Mouse (Mus musculus): Measurements from ENCODE around the gene Slc1a3.
"Not testable (repeated sequence)": the region's sequence is repeated elsewhere in the genome, so short reads cannot be mapped to it uniquely, and the experiment has no call there.

Slc1a3 gene

DNA sequence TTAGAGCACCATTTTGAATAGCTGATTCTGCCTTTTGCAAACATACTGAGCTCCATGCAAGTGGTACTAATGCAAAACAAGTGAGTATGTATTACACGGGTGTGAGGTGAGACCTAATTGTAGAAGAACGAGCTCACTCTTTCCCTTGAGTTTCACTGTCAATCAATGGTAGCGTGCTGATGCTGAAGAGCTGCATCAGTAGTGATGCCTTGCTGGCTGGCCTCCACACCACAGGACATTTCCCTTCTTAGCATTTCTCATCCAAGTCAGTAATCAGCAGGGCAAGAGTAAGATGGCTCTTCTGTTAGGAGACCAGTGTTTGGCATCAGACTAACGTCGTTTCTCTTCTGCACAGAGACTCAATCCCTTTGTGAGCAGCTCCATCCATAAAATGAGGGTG is 4.0 kb downstream of the Slc1a3 start:
- no peak for DNase-seq (ENCODE audit: low spot score)

DNA sequence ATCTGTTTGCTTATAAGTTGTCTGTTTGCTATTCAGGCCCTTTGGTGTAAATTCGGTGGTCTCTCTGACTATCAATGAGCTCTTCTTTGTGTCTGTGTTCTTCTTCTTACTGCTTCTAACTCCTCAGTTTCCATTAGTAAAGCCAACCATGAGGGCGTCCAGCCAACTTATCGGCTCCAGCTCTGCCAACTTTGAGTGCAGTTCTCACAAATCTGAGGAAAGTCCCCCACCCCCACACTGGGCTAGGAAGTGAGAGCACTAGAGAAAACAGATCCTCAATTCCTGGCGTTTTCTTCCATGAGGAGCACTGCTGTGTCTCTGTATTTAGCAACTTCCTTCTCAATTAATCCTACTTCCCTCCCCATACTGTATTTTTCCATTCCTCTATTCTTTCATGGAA is 4.4 kb downstream of the Slc1a3 start:
- no peak for DNase-seq (ENCODE audit: low spot score)

DNA sequence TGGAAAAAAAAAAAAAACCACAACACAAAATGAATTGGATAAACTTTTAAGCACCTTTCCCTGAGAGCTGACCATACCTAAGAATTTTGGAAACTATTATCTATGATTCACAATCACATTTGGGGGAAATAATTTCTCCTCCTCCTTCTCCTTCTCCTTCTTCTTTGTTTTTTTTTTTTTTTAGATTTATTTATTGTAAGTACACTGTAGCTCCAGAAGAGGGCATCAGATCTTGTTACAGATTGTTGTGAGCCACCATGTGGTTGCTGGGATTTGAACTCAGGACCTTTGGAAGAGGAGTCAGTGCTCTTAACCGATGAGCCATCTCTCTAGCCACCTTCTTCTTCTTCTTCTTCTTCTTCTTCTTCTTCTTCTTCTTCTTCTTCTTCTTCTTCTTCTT is 5.0 kb downstream of the Slc1a3 start:
- DNase-seq (ENCODE audit: low spot score) = not testable (repeated sequence)

DNA sequence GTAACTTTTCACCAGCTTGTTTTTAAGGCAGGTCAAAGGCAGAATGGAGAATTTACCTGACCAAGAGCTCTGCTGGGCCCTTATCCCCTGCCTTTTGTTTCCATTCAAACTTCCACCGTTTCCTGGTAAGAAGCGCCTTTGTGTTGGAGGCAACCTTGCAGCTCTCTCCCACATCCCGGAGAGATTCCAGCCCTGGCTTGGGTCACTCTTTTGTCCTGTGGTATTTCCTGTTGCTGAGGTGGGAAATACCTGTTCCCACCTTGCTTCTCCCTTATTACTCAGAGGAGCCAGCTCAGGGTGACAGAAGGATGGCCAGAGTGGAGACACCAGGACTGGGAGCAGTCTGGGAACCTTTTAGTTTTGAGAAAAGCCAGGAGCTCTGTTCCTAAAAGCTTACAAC is 12.6 kb downstream of the Slc1a3 start:
- DNase-seq (ENCODE audit: low spot score) = no peak

DNA sequence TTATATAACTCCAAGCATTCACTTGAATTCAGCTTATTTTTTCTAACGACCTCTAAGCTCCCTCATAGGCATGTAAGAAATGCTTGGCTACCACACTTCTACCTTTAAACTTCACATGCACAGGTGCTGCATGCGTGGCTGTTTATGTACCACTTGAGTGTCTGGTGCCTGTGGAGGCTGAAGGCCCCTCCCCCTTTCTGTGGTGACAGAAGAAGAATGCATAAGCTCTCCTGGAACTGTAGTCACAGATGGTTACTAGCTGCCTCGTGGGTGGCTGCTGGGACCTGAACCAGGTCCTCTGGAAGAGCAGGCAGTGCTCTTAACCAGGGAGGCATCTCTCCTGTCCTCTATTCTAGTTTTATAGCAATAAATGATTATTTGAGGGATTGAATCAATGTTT is 13.1 kb downstream of the Slc1a3 start:
- no peak for DNase-seq (ENCODE audit: low spot score)

DNA sequence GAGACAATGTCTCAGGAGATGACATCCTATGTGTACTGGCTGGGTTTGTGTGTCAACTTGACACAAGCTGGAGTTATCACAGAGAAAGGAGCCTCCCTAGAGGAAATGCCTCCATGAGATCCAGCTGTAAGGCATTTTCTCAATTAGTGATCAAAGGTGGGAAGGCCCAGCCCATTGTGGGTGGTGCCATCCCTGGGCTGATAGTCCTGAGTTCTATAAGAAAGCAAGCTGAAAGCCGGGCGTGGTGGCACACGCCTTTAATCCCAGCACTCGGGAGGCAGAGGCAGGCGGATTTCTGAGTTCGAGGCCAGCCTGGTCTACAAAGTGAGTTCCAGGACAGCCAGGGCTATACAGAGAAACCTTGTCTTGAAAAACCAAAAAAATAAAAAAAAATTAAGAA is 20.4 kb downstream of the Slc1a3 start:
- DNase-seq (ENCODE audit: low spot score) = not testable (repeated sequence)

DNA sequence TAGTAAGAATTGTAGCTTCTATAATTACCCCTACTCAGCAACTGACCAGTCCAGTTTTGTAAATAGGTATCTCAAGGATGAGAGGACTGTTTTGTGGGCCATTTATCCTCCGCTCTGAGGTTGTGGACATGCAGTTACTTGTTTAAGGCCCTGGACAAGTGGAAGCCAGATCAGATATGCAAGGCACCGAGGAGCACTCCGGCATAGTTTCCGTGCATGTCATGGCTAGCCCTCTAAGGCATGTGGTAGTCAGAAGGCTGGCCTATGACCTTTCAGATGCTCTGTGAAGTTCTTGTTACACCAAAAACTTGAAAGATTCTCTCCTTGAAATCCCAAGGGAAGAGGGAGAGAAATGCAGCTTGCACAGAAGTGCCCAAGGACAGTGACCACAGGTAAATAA is 23.7 kb downstream of the Slc1a3 start:
- no peak for DNase-seq (ENCODE audit: low spot score)

DNA sequence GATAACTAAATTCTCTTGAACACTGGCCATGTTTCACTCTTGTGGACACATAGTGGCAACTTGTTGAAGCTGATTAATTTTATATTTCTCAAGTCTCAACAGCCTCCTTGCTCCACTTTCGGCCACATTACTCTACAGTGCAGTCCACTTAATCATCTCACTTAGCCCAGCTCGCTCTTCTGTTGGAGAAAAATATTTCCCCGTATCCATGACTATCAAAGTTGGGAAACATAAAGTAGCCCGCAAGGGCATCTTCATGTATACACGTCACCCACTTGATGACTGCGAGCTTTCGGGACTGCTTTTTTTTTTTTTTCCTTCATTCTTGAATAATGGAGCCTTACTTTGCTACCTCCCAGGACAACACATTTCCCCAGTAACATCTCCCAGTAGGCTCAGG is 25.1 kb downstream of the Slc1a3 start:
- DNase-seq (ENCODE audit: low spot score) = no peak

DNA sequence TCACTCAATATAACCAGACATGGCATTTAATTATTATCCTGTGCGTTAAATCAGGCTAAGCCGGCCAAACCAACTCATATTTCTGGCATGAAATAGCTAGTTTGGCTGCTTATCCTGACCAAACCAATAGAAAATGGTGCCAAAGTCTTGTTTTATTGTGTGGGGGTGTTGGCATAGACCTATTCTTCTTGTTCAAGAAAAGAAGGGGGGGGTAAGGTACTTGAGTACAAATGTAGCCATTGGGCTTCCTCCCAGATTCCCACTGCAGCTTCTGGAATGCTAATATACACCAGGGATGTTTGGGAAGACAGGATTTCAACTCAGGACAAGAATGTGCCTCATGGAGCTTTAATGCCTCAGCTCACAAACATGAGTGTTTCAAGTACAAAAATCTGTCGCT is 26.3 kb downstream of the Slc1a3 start:
- DNase-seq (ENCODE audit: low spot score) = no peak

DNA sequence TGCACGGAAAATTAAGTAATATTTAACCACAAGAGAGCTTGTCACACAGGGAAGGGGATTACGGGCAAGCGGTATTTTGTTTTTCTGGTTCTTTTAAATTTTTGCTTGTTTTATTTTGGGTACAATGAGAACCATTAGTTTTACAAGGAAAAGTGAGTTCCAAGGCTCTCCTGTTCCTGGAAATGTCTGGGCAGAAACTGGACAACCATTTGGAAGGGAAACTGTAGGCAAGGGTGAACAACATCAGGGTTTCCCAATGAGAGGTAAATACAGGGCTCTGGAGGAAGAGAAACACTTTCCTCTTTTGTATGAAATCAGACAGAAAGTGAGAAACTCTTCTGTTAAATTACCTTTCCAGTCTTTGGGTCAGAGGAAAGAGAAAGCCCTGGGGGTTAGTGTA is 27.7 kb downstream of the Slc1a3 start:
- DNase-seq (ENCODE audit: low spot score) = no peak

DNA sequence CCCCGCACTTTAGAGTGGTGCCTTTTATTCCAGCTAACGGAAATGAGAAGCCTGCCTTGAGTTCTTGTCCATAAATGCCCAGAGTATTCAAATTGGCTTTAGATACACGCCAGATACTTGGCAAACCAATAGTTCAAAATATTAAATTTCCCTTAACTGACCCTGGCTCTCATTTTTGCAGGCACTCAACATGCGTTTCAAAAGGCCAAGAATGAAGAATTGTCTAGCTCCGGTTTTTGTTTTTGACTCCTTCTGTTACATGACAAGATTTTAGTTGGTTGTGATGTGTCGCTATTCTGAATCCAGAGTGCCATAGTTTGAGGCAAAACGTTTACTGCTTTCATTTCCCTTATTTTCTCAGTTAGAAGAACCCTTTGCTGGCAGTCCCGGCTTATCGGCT is 28.1 kb downstream of the Slc1a3 start:
- no peak for DNase-seq (ENCODE audit: low spot score)

DNA sequence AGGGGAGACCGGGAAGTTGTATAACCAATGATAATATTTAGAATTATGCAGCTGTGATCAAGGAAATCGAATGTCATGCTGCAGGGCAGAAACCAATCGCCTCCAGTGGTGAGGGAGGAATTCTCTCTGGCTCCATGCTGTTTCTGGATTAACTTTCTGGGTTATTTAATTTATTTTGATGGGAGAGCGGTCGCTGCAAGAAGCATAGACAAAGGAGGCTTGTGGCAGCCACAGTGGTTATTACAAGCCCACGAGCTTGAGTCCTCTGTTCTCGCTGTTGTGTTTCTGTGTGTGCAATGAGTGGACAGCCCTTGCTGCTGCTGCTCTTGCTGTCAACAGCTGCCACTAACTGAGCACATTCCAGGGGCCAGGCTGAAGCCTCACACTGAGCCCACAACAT is 28.6 kb downstream of the Slc1a3 start:
- DNase-seq (ENCODE audit: low spot score) = no peak

DNA sequence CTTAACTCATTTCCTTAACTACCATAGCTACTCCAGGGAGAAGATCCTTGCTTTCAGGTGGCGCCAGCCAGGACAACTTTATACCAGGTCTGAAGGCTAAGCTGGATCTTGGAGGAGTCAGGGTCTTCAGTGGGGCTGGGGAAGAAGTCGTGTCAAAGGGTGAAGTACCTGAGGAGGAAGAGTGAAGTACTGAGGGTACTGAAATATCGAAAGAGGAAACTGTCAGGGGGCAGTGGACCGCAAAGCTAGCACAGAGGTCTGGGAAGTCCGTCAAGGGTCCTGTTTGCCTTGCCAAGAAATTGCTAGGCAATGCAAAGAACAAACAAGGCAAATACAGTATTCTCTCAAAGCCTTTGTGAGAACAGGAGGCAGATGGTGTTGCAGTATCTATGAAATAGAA is 29.6 kb downstream of the Slc1a3 start:
- DNase-seq (ENCODE audit: low spot score) = no peak

DNA sequence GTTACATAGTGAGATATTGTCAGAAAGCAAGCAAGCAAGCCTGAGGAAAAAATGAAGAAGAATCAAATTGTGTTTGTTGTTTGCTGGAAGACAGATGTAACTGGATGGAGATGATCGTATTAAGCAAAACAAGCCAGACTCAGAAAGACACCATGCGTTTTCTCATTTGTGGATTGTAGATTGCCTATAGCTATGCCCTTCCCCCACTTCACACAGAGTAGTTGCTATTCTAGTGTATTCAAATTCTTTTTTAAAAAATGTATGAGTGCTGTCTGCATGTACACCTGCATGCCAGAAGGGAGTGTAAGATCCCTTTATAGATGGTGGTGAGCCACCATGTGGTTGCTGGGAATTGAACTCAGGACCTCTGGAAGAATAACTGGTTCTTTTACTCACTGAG is 33.6 kb downstream of the Slc1a3 start:
- DNase-seq (ENCODE audit: low spot score) = no peak

DNA sequence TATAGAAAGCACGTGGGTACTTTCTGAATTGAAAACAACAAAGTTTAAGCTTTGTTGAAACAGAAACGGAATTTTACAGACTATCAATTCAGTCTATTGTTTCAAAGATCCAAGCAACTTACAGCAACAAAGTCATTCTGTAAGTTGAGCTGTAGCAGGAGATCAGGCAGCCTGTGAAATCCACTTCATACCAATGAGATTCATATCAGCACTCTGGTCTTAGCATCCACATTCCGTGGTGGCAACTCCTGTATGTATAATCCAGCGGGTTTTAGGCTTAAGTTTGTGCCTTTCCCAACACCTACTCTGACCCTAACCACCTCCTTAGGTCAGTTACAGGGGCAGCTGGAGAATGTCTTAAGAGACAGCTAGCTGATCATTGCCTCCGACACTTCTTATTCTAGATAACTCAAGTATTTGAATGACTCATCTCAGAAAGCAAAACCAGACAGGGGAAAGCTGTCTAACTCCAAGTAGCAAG is 34.3 kb downstream of the Slc1a3 start:
- no peak for DNase-seq (ENCODE audit: low spot score)

DNA sequence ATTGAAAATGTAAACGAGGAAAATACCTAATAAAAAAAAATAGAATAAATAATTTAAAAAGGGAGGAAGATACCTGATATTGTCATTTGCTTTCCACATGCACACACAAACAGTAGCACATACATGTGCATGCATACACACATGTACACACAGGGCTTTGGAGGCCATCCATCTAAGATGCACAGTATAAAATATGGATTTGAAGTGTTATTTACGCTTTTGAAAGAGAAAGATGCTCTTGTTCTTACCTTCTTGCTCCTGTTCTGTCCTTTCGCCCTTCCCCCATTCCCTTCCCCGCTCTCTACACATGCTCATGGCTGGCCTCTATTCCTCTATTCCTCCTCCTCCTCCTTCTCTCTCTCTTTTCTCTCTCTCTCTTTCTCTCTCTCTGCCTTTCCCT is 34.9 kb downstream of the Slc1a3 start:
- DNase-seq (ENCODE audit: low spot score) = no peak

DNA sequence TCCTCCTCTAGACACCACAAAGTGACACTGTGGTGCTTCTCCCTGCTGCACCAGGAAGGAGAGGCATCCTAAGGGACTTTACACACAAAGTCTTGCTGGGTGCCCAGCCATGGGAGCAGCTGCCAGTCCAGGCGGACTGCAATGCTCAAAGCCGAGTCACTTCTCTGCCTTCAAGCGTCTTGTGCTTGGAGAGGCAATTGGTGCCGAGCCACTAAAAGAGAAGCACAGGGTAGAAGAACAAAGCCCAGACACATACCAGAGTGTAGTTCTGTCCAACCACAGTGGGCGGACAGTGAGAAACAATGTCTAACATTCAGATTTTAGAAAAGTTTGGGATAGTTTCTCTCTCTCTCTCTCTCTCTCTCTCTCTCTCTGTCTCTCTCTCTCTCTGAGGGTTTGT is 38.0 kb downstream of the Slc1a3 start:
- no peak for DNase-seq (ENCODE audit: low spot score)

DNA sequence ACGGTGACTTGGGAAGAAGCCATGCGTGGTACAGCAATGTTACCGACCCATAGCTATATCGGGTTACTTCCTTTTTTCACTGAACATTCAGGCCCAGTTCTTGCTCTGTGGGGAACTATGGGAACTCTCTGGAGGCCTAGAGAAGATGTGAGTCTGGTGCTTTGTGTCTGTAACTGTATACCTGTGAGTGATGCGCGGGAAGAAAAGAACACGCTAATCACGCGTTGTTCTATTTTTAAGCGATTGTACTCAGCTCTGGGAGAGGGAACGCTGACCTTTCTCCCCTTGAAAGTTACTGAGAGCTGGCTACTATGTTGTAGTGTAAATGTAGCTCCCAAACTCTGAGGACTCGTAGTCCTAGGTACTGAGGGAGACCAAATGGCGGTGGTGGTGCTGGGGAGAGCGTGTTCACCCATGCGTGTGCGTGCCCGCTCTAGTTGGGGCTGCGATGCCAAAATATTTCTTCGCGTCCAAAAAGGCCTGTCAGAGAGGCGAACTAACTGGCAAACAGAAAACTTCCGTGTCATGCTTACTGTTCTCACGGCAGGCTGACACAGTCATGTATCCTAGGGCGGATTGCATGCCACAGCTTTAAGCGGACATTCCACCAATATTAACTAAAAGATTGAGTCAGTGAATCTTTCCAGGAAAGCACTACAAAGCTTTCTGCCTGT is 42.6 kb downstream of the Slc1a3 start:
- no peak for DNase-seq (ENCODE audit: low spot score)

DNA sequence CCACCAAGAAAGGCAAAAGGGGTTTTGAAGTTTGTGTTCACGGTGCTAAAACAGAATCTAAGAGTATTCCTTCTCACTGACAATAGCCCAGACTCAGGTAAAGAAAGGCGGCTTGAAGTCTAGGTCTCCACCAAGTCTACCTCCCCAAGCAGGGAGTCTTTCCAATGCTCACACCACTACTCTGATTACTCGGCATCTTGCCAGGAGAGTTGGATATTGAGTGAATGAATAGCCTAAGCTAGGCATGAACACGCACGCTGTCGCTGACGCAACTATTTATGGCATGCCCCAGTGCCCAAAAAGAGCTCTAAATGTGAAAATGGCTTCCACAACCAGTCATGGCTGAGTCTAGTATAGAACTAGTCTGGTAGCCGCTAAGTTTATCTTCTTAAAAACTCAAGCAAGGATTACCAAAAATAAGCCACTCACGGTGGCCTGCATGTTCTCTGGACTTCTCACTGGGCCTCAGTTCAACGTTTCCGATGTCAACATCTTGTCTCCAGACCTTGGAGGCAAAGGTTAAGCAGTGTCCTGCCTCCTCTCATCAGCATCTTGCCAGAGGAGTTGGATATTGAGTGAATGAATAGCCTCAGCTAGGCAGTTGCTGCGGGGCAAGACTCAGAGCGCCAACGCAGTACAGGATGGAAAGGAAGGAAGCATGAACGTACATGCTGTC is 44.8 kb downstream of the Slc1a3 start:
- no peak for DNase-seq (ENCODE audit: low spot score)

DNA sequence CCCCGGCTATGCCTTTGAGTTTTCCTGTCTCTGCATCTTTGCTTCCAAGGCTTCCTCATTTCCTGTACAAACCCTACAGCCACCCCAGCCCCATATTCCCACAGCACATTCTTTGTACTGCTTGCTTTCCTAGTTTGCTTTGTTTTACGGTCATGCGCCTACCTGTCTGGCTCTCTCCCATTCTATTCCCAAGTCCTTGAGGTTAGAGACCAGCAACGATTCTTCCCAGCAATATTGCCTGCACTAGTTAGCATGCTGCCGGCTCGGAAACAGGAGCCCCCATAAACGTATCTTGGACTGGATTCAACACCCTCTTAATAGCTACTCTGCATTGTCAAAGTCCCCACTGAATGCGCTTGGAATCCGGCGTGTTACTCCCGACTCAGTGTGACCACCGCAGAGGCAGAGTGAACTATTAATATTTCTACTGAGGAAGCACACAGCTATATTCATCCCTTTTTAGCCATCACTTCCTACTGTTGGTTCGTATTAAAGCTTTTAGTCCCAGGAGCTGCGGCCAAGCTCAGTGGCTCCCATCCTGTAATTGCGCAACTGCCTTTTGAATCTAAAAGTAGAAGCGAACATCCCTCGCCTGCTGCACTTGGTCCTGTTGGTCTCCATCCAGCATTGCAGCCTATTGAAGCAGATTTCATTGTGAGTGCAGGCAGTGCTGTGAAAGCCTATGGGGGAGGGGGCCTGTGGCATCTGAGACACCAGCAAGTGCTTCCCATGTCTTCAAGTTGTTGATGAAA is 47.0 kb downstream of the Slc1a3 start:
- no peak for DNase-seq (ENCODE audit: low spot score)

DNA sequence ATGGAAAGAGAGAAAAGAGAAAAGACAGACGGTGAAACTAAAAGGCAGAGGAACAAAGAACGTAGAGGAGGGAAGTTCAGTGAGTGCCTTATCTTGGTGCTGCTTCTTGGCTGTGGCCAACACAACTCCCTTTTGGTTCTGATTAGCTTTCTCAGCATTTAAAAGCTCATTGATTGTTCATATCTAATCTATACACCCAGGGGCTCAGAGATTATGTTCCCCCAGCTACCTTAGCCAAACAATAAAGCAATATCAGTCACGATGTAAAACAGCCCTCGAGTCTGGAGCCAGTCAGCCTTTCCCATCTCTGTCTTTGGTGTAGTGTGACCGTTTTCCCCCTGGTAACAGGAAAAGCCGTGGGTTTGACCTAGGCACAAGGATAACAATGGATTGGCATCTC is 48.7 kb downstream of the Slc1a3 start:
- DNase-seq (ENCODE audit: low spot score) = no peak

DNA sequence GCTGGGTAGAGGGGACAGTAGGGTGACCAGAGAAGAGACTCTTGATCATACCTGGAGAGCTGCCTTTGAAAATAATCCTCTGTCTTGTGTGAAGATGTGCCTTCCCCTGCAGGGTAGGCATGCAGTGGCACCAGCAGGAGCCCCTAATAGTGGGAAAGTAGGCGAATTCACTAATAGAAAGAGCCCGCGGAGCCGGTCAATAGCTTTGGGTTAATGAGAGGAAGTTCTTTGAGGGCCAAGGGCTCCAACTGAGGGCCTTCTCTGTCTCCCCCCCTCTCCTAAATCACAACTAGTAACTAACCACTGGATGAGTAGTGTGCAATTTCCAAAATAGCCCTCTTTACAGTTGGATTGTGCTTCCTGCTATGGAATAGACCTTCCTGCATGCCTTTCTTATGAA is 50.6 kb downstream of the Slc1a3 start:
- DNase-seq (ENCODE audit: low spot score) = no peak

DNA sequence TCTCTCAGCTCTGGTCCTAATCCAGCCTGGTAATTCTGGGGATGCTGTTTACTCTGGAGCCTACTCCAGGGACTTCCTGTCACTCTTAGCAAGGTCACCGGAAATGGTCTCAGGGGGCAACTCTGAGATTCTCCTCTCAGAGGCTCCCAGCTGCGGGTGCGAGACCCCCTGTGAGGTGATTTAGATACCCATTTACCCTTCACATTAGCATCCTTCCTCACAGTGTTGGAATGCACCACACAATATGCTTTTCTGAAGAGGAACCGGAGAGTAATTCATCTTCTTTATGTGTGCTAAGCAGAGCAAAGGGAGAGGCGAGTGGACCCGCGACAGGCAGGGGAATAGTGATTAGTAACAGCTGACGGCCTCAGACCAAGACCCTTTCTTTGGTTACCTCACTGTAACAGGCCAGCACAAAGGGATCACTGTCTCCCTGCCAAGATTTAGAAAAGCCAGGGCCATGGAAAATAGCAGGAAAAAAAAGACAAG is 51.0 kb downstream of the Slc1a3 start:
- no peak for DNase-seq (ENCODE audit: low spot score)

All from testis, postnatal 10 days (tissue).